In the genomic region with DNA sequence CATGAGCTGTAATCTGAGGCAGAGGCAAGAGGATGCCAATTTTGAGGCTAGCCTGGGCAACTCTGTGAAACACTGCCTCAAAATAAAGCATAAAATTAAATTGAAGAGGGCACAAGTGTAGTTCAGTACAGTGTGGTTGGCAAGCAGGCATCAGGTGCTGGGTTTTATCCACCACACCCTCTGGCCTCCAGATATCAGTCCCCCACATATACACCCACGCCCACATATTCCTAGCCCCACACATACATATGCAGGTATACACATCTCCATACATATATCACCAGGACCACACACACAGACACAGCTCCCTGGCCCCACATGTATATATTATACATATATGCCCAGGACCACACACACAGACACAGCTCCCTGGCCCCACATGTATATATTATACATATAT, we compare ENCODE assay signal across 2 mouse cellular contexts. TPM values are rescaled to one million over a fixed set of nuclear protein-coding genes. Genes with fewer than 3 reads are reported as not detected.
"Had no signal": no experiment of that assay in that cellular context is flagged by ENCODE, and none has a peak within 500 bp of the region (broad histone marks: within the 10 kb centered on the region; RNA-seq: fewer than 3 reads in every experiment).

No protein-coding gene starts in this region.

RNA-seq across cellular contexts. Expression of gene A4galt, which starts 57.1 kb away (rescaled TPM):
- total RNA-seq: hematopoietic stem cell, adult 5-6 weeks had no signal
- polyA plus RNA-seq: limb, embryonic 11.5 days had no signal
